Mouse (Mus musculus): ENCODE data around the gene Tagap1. TPM values are rescaled to one million over a fixed set of nuclear protein-coding genes. Genes with fewer than 3 reads are reported as not detected.
"Not testable (repeated sequence)": the region's sequence is repeated elsewhere in the genome, so short reads cannot be mapped to it uniquely, and the experiment has no call there.

Tagap1 gene
- polyA plus RNA-seq, 1 experiment from 2014 or later: 31.1 TPM

GRCm38 (mm10) chr17:6995504-6995903, 34.5 kb upstream of the Tagap1 start:
- H3K27ac ChIP-seq (ENCODE audit: low read length); H3K9me3 ChIP-seq (replicated peaks; ENCODE audit: control insufficient read depth, low read length); H3K4me3 ChIP-seq (ENCODE audit: low read length); H3K36me3 ChIP-seq (ENCODE audit: control insufficient read depth, insufficient read depth); ATAC-seq (replicated peaks; ENCODE audit: extremely low read depth, insufficient read depth, low FRiP score); H3K9ac ChIP-seq (ENCODE audit: low read length); H3K27me3 ChIP-seq (ENCODE audit: control insufficient read depth, insufficient read depth, low read length); H3K4me1 ChIP-seq (ENCODE audit: control insufficient read depth, insufficient read depth, low read length); H3K4me2 ChIP-seq (ENCODE audit: low read depth, low read length): not testable (repeated sequence)
- no CpG with 5 or more reads among the region's 6 CpGs for WGBS

DNA sequence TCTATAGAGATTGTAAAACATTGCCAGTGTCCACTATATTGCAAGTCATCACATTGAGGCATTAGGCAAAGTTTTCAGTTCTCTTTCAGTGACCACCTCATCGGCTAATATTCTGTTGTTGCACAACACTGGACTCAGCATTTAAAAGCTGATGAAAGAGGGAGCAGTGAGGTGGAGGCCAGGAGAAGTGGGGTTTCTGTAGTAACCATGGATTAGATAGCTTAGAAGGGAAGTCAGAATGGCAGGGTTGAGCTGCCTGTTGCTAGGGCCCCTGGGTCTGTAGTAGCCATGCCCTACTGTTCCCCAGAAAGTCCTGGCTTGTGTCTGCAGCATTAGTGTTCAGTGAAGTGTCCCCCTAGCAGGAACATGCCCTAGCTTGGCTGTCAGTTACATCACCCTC, 25.2 kb upstream of the Tagap1 start:
- H3K9me3 ChIP-seq (replicated peaks; ENCODE audit: control insufficient read depth, low read length); H3K4me3 ChIP-seq (ENCODE audit: low read length); H3K4me1 ChIP-seq (ENCODE audit: control insufficient read depth, insufficient read depth, low read length); H3K4me2 ChIP-seq (ENCODE audit: low read depth, low read length); H3K9ac ChIP-seq (ENCODE audit: low read length); H3K36me3 ChIP-seq (ENCODE audit: control insufficient read depth, insufficient read depth); H3K27ac ChIP-seq (ENCODE audit: low read length); ATAC-seq (replicated peaks; ENCODE audit: extremely low read depth, insufficient read depth, low FRiP score); H3K27me3 ChIP-seq (ENCODE audit: control insufficient read depth, insufficient read depth, low read length): not testable (repeated sequence)
- WGBS: 94% methylated on average over 1 of the region's 1 CpGs

DNA sequence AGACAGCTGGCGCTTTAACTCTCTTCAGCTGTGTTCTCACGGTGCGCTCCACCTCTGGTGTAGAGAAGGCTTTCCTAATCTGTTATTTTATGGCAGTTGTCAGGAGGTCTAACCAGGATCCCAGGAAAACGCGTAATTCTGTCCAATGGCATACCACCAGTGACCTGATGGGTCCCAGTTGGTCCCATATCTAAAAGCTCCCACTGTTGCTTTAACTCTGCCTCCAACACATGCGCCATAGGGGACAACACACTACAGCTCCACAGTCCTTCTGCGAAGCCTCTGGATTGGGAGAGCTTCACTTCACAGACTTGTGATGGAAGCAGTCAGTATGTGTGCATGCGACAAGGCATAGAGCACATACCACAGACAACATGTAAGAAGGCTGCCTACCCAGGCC, 19.2 kb upstream of the Tagap1 start:
- H3K9me3 ChIP-seq (replicated peaks; ENCODE audit: control insufficient read depth, low read length); ATAC-seq (replicated peaks; ENCODE audit: extremely low read depth, insufficient read depth, low FRiP score): not testable (repeated sequence)

GRCm38 (mm10) chr17:6979380-6979779, 18.4 kb upstream of the Tagap1 start:
- not testable (repeated sequence) for ATAC-seq (replicated peaks; ENCODE audit: extremely low read depth, insufficient read depth, low FRiP score); H3K27ac ChIP-seq (ENCODE audit: low read length); H3K4me1 ChIP-seq (ENCODE audit: control insufficient read depth, insufficient read depth, low read length); H3K36me3 ChIP-seq (ENCODE audit: control insufficient read depth, insufficient read depth); H3K9me3 ChIP-seq (replicated peaks; ENCODE audit: control insufficient read depth, low read length); H3K27me3 ChIP-seq (ENCODE audit: control insufficient read depth, insufficient read depth, low read length)
- H3K9ac ChIP-seq (ENCODE audit: low read length): peak overlapping the region; percentile 80
- peak overlapping the region; percentile 67 for H3K4me3 ChIP-seq (ENCODE audit: low read length)
- WGBS: 18% methylated on average over 5 of the region's 5 CpGs
- H3K4me2 ChIP-seq (ENCODE audit: low read depth, low read length): peak overlapping the region; percentile 58

More for the DNA sequence above, 19.2 kb upstream of the Tagap1 start:
- not testable (repeated sequence) for H3K4me3 ChIP-seq (ENCODE audit: low read length); H3K27ac ChIP-seq (ENCODE audit: low read length); H3K36me3 ChIP-seq (ENCODE audit: control insufficient read depth, insufficient read depth); H3K4me2 ChIP-seq (ENCODE audit: low read depth, low read length); H3K4me1 ChIP-seq (ENCODE audit: control insufficient read depth, insufficient read depth, low read length); H3K27me3 ChIP-seq (ENCODE audit: control insufficient read depth, insufficient read depth, low read length); H3K9ac ChIP-seq (ENCODE audit: low read length)
- WGBS: 94% methylated on average over 5 of the region's 8 CpGs

DNA sequence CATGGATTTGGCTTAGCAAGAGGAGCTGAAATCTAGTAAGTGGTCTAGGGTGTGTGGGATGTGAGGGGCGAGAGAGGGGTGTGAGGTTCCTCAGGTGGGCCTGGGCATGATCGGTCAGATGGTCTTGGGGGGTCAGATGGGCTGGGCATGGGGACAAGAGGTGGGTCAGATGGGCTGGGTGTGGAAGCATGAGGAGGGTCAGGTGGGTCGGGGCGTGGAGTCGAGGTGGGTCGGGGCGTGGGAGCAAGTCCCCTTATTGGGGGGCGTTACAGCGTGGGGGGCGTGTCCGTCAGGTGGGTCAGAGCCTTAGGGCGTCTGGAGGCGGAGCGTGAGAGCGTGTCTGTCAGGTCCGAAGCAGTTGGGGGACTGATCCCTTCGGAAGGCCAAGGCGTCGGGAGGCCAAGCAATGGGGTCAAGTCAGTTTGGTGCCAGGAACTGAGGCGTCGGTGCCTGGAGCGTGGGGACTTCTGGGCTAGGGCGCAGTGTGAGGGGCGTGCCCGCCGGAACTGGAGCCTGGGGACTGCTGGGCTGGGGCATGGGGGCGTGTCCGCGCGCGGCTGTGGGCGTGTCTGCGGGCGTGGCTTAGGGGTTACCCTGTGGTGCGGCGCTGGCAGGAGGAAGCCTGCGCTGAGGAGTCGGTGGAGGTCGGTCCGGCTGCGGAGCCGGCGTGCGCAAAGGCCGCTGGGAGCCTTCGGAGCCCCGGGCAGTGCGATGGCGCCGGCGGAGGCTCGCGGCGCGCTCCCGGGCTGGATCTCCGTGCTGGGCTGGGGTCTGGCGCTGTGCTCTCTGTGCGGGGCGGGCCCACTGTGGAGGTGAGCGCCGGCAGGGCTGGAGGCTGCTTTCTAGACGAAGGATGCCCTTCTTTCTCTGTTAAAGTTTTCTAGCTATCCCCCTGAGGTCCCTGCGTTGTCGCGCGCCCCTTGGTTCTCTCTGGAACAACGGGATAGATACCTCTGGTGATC, 17.6 kb upstream of the Tagap1 start, which contains the start of gene Gm49721:
Gene Gm49721 (plus strand): TSS at position 618 of the 962 bp plus-strand sequence.
- ATAC-seq (replicated peaks; ENCODE audit: extremely low read depth, insufficient read depth, low FRiP score): peak; percentile 99

DNA sequence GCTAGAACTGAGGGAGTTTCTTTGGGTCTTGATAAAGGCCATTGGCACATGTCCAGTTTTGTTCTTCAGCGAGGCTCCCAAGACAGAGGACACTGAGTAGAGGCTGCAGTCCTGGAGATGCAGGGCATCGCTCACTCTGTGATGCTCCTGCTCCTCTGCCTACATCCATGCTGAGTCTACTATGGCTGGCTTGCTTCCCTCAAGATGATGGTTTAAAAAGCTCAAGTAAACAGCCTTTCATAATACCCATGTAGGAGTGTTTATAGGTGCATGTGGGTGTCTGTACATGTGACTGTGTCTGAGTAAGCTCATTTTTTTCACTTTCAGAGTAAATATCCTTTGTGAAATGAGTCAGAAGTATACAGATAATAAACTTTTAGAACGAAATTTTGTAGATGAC, 14.0 kb upstream of the Tagap1 start:
- not testable (repeated sequence) for H3K4me1 ChIP-seq (ENCODE audit: control insufficient read depth, insufficient read depth, low read length); ATAC-seq (replicated peaks; ENCODE audit: extremely low read depth, insufficient read depth, low FRiP score); H3K27ac ChIP-seq (ENCODE audit: low read length); H3K4me3 ChIP-seq (ENCODE audit: low read length); H3K9me3 ChIP-seq (replicated peaks; ENCODE audit: control insufficient read depth, low read length); H3K36me3 ChIP-seq (ENCODE audit: control insufficient read depth, insufficient read depth); H3K27me3 ChIP-seq (ENCODE audit: control insufficient read depth, insufficient read depth, low read length); H3K4me2 ChIP-seq (ENCODE audit: low read depth, low read length); H3K9ac ChIP-seq (ENCODE audit: low read length)
- 57% methylated on average over 3 of the region's 3 CpGs for WGBS

More for the DNA sequence above, 17.6 kb upstream of the Tagap1 start, which contains the start of gene Gm49721:
- H3K27ac ChIP-seq (ENCODE audit: low read length): peak within 1 kb of the TSS; percentile 66; the same call in 1 of the 2 replicates
- H3K36me3 ChIP-seq (ENCODE audit: control insufficient read depth, insufficient read depth); H3K9me3 ChIP-seq (replicated peaks; ENCODE audit: control insufficient read depth, low read length); H3K4me1 ChIP-seq (ENCODE audit: control insufficient read depth, insufficient read depth, low read length); H3K27me3 ChIP-seq (ENCODE audit: control insufficient read depth, insufficient read depth, low read length): not testable (repeated sequence)
- WGBS: 2% methylated on average over 45 of the region's 68 CpGs
- H3K4me3 ChIP-seq (ENCODE audit: low read length): peak within 1 kb of the TSS; percentile 67
- H3K4me2 ChIP-seq (ENCODE audit: low read depth, low read length): peak within 1 kb of the TSS; percentile 61
- H3K9ac ChIP-seq (ENCODE audit: low read length): peak within 1 kb of the TSS; percentile 80

- H3K27me3 ChIP-seq (ENCODE audit: control insufficient read depth, insufficient read depth, low read length); H3K4me1 ChIP-seq (ENCODE audit: control insufficient read depth, insufficient read depth, low read length); ATAC-seq (replicated peaks; ENCODE audit: extremely low read depth, insufficient read depth, low FRiP score); H3K27ac ChIP-seq (ENCODE audit: low read length); H3K4me2 ChIP-seq (ENCODE audit: low read depth, low read length); H3K4me3 ChIP-seq (ENCODE audit: low read length); H3K36me3 ChIP-seq (ENCODE audit: control insufficient read depth, insufficient read depth); H3K9ac ChIP-seq (ENCODE audit: low read length); H3K9me3 ChIP-seq (replicated peaks; ENCODE audit: control insufficient read depth, low read length): not testable (repeated sequence)
- WGBS: 58% methylated on average over 4 of the region's 4 CpGs
These were observed 12.0 kb upstream of the Tagap1 start for GRCm38 (mm10) chr17:6972836-6973396.

DNA sequence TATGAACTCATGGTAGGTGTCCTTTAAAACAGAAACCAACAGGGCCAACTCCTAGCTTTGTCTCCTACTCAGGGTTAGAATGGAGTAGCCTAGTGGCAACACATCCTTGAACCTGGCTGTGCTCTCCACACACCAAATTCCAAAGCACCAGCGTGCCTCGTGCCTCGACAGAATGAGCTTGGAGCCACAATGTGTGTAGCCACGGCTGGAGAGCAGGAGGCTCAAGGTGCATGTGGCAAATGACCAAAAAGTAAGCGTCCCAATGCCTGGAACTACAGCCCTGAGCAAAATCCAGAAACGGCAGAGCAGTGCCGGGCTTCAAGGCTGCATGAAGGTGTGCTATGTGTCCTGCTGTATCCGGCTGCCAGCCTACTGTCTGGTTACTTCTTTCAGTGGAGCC, 10.3 kb upstream of the Tagap1 start:
- not testable (repeated sequence) for H3K27me3 ChIP-seq (ENCODE audit: control insufficient read depth, insufficient read depth, low read length); ATAC-seq (replicated peaks; ENCODE audit: extremely low read depth, insufficient read depth, low FRiP score); H3K4me3 ChIP-seq (ENCODE audit: low read length); H3K36me3 ChIP-seq (ENCODE audit: control insufficient read depth, insufficient read depth); H3K27ac ChIP-seq (ENCODE audit: low read length); H3K4me2 ChIP-seq (ENCODE audit: low read depth, low read length); H3K9ac ChIP-seq (ENCODE audit: low read length); H3K4me1 ChIP-seq (ENCODE audit: control insufficient read depth, insufficient read depth, low read length); H3K9me3 ChIP-seq (replicated peaks; ENCODE audit: control insufficient read depth, low read length)
- WGBS: 77% methylated on average over 8 of the region's 8 CpGs

GRCm38 (mm10) chr17:6970334-6970733, 9.4 kb upstream of the Tagap1 start, which contains the start of gene Rnaset2b:
TSS of gene Rnaset2b (plus strand) at chr17:6970634.
- no CpG with 5 or more reads among the region's 8 CpGs for WGBS
- not testable (repeated sequence) for H3K4me3 ChIP-seq (ENCODE audit: low read length); H3K9me3 ChIP-seq (replicated peaks; ENCODE audit: control insufficient read depth, low read length); H3K27ac ChIP-seq (ENCODE audit: low read length); H3K27me3 ChIP-seq (ENCODE audit: control insufficient read depth, insufficient read depth, low read length); H3K4me2 ChIP-seq (ENCODE audit: low read depth, low read length); ATAC-seq (replicated peaks; ENCODE audit: extremely low read depth, insufficient read depth, low FRiP score); H3K9ac ChIP-seq (ENCODE audit: low read length); H3K36me3 ChIP-seq (ENCODE audit: control insufficient read depth, insufficient read depth); H3K4me1 ChIP-seq (ENCODE audit: control insufficient read depth, insufficient read depth, low read length)

Data from heart, embryonic 16.5 days (tissue).